ENCODE assay signal across 8 mouse cellular contexts in genomic region chr7:31057071-31057470, GRCm38 (mm10). TPM values are rescaled to one million over a fixed set of nuclear protein-coding genes. Genes with fewer than 3 reads are reported as not detected.
DNase-seq lines count a peak whose midpoint lies in the region; ATAC-seq and TF ChIP-seq lines count a peak whose summit lies in the region.

Fxyd1 (minus strand) TSS chr7:31057199.

- 78% methylated on average over 2 of the region's 2 CpGs for WGBS in forebrain, postnatal 0 days
- WGBS in forebrain, embryonic 12.5 days = 87% methylated on average over 2 of the region's 2 CpGs
- 77% methylated on average over 2 of the region's 2 CpGs for WGBS in intestine, embryonic 15.5 days
- 50% methylated on average over 2 of the region's 2 CpGs for WGBS in small intestine, adult 2 months

- no peaks in the 10 kb centered on the region for H3K36me3 ChIP-seq in forebrain, postnatal 0 days (ENCODE audit: insufficient read depth)
- no peaks in the 10 kb centered on the region for H3K36me3 ChIP-seq in forebrain, embryonic 12.5 days (replicated peaks)
- H3K36me3 ChIP-seq in intestine, embryonic 15.5 days = no peaks in the 10 kb centered on the region
- no peaks in the 10 kb centered on the region for H3K36me3 ChIP-seq in small intestine, adult 2 months (ENCODE audit: control insufficient read depth, insufficient read depth, low read length)

- H3K9ac ChIP-seq in forebrain, postnatal 0 days = no peak within 1 kb of the TSS
- H3K9ac ChIP-seq in forebrain, embryonic 12.5 days = no peak within 1 kb of the TSS
- H3K9ac ChIP-seq in intestine, embryonic 15.5 days = no peak within 1 kb of the TSS

- TF ChIP-seq CTCF in forebrain, postnatal 0 days (IDR thresholded peaks at IDR 0.05; ENCODE audit: low read depth) = no peak
- no peak for TF ChIP-seq CTCF in small intestine, adult 2 months (IDR thresholded peaks at IDR 0.05; ENCODE audit: extremely low read depth, insufficient read length, insufficient replicate concordance, low read depth, low read length)

- no peaks in the 10 kb centered on the region for H3K9me3 ChIP-seq in forebrain, postnatal 0 days (ENCODE audit: low read length)
- H3K9me3 ChIP-seq in forebrain, embryonic 12.5 days = no peaks in the 10 kb centered on the region
- no peaks in the 10 kb centered on the region for H3K9me3 ChIP-seq in intestine, embryonic 15.5 days

- peaks cover 5% of the 10 kb centered on the region for H3K27me3 ChIP-seq in forebrain, postnatal 0 days (ENCODE audit: insufficient read depth, low read length)
- peaks cover 41% of the 10 kb centered on the region for H3K27me3 ChIP-seq in forebrain, embryonic 12.5 days
- peaks cover 15% of the 10 kb centered on the region for H3K27me3 ChIP-seq in intestine, embryonic 15.5 days (replicated peaks)
- H3K27me3 ChIP-seq in small intestine, adult 2 months (ENCODE audit: control insufficient read depth, insufficient read depth, low read length) = peaks cover 12% of the 10 kb centered on the region

- no peak within 1 kb of the TSS for H3K4me2 ChIP-seq in forebrain, postnatal 0 days (ENCODE audit: low read depth)
- H3K4me2 ChIP-seq in forebrain, embryonic 12.5 days = no peak within 1 kb of the TSS
- no peak within 1 kb of the TSS for H3K4me2 ChIP-seq in intestine, embryonic 15.5 days (replicated peaks)

- no peak for DNase-seq in forebrain, postnatal 0 days
- DNase-seq in urinary bladder, adult 2 months (ENCODE audit: low spot score) = no peak
- DNase-seq in urinary bladder, postnatal 4 days (ENCODE audit: low spot score in 2 of 2) = no peak
- DNase-seq in cerebellum, postnatal 25 days = no peak
- DNase-seq in cerebellum, postnatal 4 days (ENCODE audit: low spot score in 2 of 2) = no peak

- no peak for TF ChIP-seq POLR2A in small intestine, adult 2 months (IDR thresholded peaks at IDR 0.05; ENCODE audit: low read depth, low read length)

- no peak within 1 kb of the TSS for H3K27ac ChIP-seq in forebrain, postnatal 0 days (ENCODE audit: low read depth, low read length)
- no peak within 1 kb of the TSS for H3K27ac ChIP-seq in forebrain, embryonic 12.5 days
- H3K27ac ChIP-seq in intestine, embryonic 15.5 days = no peak within 1 kb of the TSS
- H3K27ac ChIP-seq in small intestine, adult 2 months (ENCODE audit: insufficient read depth, low read depth, low read length) = no peak within 1 kb of the TSS

- no peak within 1 kb of the TSS for H3K4me3 ChIP-seq in forebrain, postnatal 0 days (ENCODE audit: low read depth, low read length)
- H3K4me3 ChIP-seq in forebrain, embryonic 12.5 days (replicated peaks) = no peak within 1 kb of the TSS
- no peak within 1 kb of the TSS for H3K4me3 ChIP-seq in intestine, embryonic 15.5 days (replicated peaks)
- H3K4me3 ChIP-seq in small intestine, adult 2 months (ENCODE audit: low read depth, low read length) = no peak within 1 kb of the TSS

- peaks cover 8% of the 10 kb centered on the region; the same call in 1 of the 2 replicates for H3K4me1 ChIP-seq in forebrain, postnatal 0 days (ENCODE audit: insufficient read depth)
- peaks cover 28% of the 10 kb centered on the region for H3K4me1 ChIP-seq in forebrain, embryonic 12.5 days
- H3K4me1 ChIP-seq in intestine, embryonic 15.5 days (replicated peaks) = peaks cover 36% of the 10 kb centered on the region
- H3K4me1 ChIP-seq in small intestine, adult 2 months (ENCODE audit: control insufficient read depth, insufficient read depth, insufficient read length, low read length) = peaks cover 2% of the 10 kb centered on the region; the same call in 1 of the 2 replicates

- ATAC-seq in forebrain, postnatal 0 days = no peak
- no peak for ATAC-seq in forebrain, embryonic 12.5 days (ENCODE audit: low FRiP score)
- ATAC-seq in intestine, embryonic 15.5 days = no peak

RNA-seq across cellular contexts. Expression of gene Fxyd1, which starts in this region (rescaled TPM):
- 14.9 and 19.5 TPM in 2 replicates for total RNA-seq in forebrain, postnatal 0 days (2014; rRNA removed)
- polyA plus RNA-seq in forebrain, postnatal 0 days (2015; fragmentation: Nextera tagmentation; extraction: Ambion mirVana) = 56.8 and 66.3 TPM in 2 replicates
- 4.0 and 6.5 TPM in 2 replicates for polyA plus RNA-seq in forebrain, embryonic 12.5 days (2016; fragmentation: Nextera tagmentation; extraction: Ambion mirVana)
- 494 and 552 TPM in 2 replicates for polyA plus RNA-seq in urinary bladder, adult 2 months (2012; rRNA removed)
- polyA plus RNA-seq in intestine, embryonic 15.5 days (2015; fragmentation: Nextera tagmentation; extraction: Ambion mirVana) = 64.5 and 80.1 TPM in 2 replicates
- 35.6 and 41.4 TPM in 2 replicates for polyA plus RNA-seq in small intestine, adult 2 months (2012; rRNA removed)
